Mouse (Mus musculus) ovary, postnatal 14 days (tissue): ENCODE measurements around the gene Atp13a3.
"Not testable (repeated sequence)": the region's sequence is repeated elsewhere in the genome, so short reads cannot be mapped to it uniquely, and the experiment has no call there.

Experiments
- DNase-seq: peaks from one replicate; pipeline ENCODE4 v3.0.0; 2022; ENCODE audit warnings: low spot score

Gene Atp13a3

GRCm38 (mm10) chr16:30405925-30406670, at the start of gene Atp13a3:
TSS of gene Atp13a3 (minus strand) at chr16:30405975.
- DNase-seq, result no peak

- DNase-seq, result no peak
Observed at GRCm38 (mm10) chr16:30453213-30453975, 47.6 kb upstream of the Atp13a3 start.

GRCm38 (mm10) chr16:30451174-30451573, 45.4 kb upstream of the Atp13a3 start:
- DNase-seq, result not testable (repeated sequence)

- no peak for DNase-seq
Observed at GRCm38 (mm10) chr16:30449017-30449416, 43.2 kb upstream of the Atp13a3 start.

GRCm38 (mm10) chr16:30448169-30448568, 42.4 kb upstream of the Atp13a3 start:
- DNase-seq, result no peak

- no peak for DNase-seq
Observed at GRCm38 (mm10) chr16:30447642-30448041, 41.9 kb upstream of the Atp13a3 start.

GRCm38 (mm10) chr16:30443411-30443810, 37.6 kb upstream of the Atp13a3 start:
- DNase-seq, result peak; percentile 17

GRCm38 (mm10) chr16:30442451-30442850, 36.7 kb upstream of the Atp13a3 start:
- no peak for DNase-seq

GRCm38 (mm10) chr16:30441409-30441808, 35.6 kb upstream of the Atp13a3 start:
- no peak for DNase-seq

GRCm38 (mm10) chr16:30439841-30440240, 34.1 kb upstream of the Atp13a3 start:
- DNase-seq, result no peak

GRCm38 (mm10) chr16:30439411-30439810, 33.6 kb upstream of the Atp13a3 start:
- no peak for DNase-seq

GRCm38 (mm10) chr16:30436276-30436675, 30.5 kb upstream of the Atp13a3 start:
- no peak for DNase-seq

GRCm38 (mm10) chr16:30435393-30435792, 29.6 kb upstream of the Atp13a3 start:
- DNase-seq, result no peak

GRCm38 (mm10) chr16:30433148-30433547, 27.4 kb upstream of the Atp13a3 start:
- no peak for DNase-seq

GRCm38 (mm10) chr16:30432111-30432510, 26.3 kb upstream of the Atp13a3 start:
- no peak for DNase-seq

GRCm38 (mm10) chr16:30430512-30431088, 24.8 kb upstream of the Atp13a3 start:
- no peak for DNase-seq

- DNase-seq, result no peak
Observed at GRCm38 (mm10) chr16:30428753-30429260, 23.0 kb upstream of the Atp13a3 start.

- no peak for DNase-seq
Observed at GRCm38 (mm10) chr16:30427466-30427865, 21.7 kb upstream of the Atp13a3 start.

GRCm38 (mm10) chr16:30427003-30427402, 21.2 kb upstream of the Atp13a3 start:
- no peak for DNase-seq

- no peak for DNase-seq
Observed at GRCm38 (mm10) chr16:30425980-30426379, 20.2 kb upstream of the Atp13a3 start.

- no peak for DNase-seq
Observed at GRCm38 (mm10) chr16:30424053-30424452, 18.3 kb upstream of the Atp13a3 start.

- DNase-seq, result no peak
Observed at GRCm38 (mm10) chr16:30416707-30417106, 10.9 kb upstream of the Atp13a3 start.

- DNase-seq, result no peak
Observed at GRCm38 (mm10) chr16:30416284-30416683, 10.5 kb upstream of the Atp13a3 start.
